Mouse (Mus musculus): ENCODE results near the gene Fbxo8. TPM values are rescaled to one million over a fixed set of nuclear protein-coding genes. Genes with fewer than 3 reads are reported as not detected.

Gene Fbxo8
- polyA plus RNA-seq, 1 experiment from 2014 or later = 39.2 TPM

GRCm38 (mm10) chr8:56552551-56553103 lies 1.7 kb downstream of the Fbxo8 start:
- Histone ChIP-seq H3K4me3 (no peak overlapping the region), H3K27ac (no peak overlapping the region), H3K36me3 (no peaks in the 10 kb centered on the region), H3K4me1 (peaks cover 25% of the 10 kb centered on the region), H3K27me3 (ENCODE audit: low read depth, poor library complexity, severe bottlenecking) (no peaks in the 10 kb centered on the region), H3K9me3 (replicated peaks) (no peaks in the 10 kb centered on the region)
- WGBS = 76% methylated on average over 5 of the region's 5 CpGs
- no peak for DNase-seq (ENCODE audit: low spot score)

GRCm38 (mm10) chr8:56564399-56565047 lies 13.6 kb downstream of the Fbxo8 start:
- no peak for DNase-seq (ENCODE audit: low spot score)
- no peaks in the 10 kb centered on the region for H3K4me1 ChIP-seq
- peaks cover 3% of the 10 kb centered on the region; the same call in 1 of the 2 replicates for H3K36me3 ChIP-seq
- 88% methylated on average over 4 of the region's 4 CpGs for WGBS
- H3K27ac ChIP-seq = no peak overlapping the region
- no peak overlapping the region for H3K4me3 ChIP-seq
- no peaks in the 10 kb centered on the region for H3K27me3 ChIP-seq (ENCODE audit: low read depth, poor library complexity, severe bottlenecking)
- no peaks in the 10 kb centered on the region for H3K9me3 ChIP-seq (replicated peaks)

GRCm38 (mm10) chr8:56566856-56567255 lies 16.0 kb downstream of the Fbxo8 start:
- Histone ChIP-seq H3K27me3 (ENCODE audit: low read depth, poor library complexity, severe bottlenecking) (no peaks in the 10 kb centered on the region), H3K36me3 (peaks cover 3% of the 10 kb centered on the region; the same call in 1 of the 2 replicates), H3K9me3 (replicated peaks) (no peaks in the 10 kb centered on the region), H3K4me3 (no peak overlapping the region), H3K27ac (no peak overlapping the region), H3K4me1 (no peaks in the 10 kb centered on the region)
- DNase-seq (ENCODE audit: low spot score) = no peak
- WGBS = 91% methylated on average over 9 of the region's 9 CpGs

GRCm38 (mm10) chr8:56580918-56581317 lies 30.0 kb downstream of the Fbxo8 start:
- Histone ChIP-seq H3K27me3 (ENCODE audit: low read depth, poor library complexity, severe bottlenecking) (no peaks in the 10 kb centered on the region), H3K4me1 (no peaks in the 10 kb centered on the region), H3K9me3 (replicated peaks) (no peaks in the 10 kb centered on the region), H3K4me3 (no peak overlapping the region), H3K27ac (no peak overlapping the region), H3K36me3 (no peaks in the 10 kb centered on the region)
- 93% methylated on average over 4 of the region's 4 CpGs for WGBS
- no peak for DNase-seq (ENCODE audit: low spot score)

- no peak for DNase-seq (ENCODE audit: low spot score)
- Histone ChIP-seq H3K27ac (no peak overlapping the region), H3K4me1 (no peaks in the 10 kb centered on the region), H3K27me3 (ENCODE audit: low read depth, poor library complexity, severe bottlenecking) (no peaks in the 10 kb centered on the region), H3K36me3 (no peaks in the 10 kb centered on the region), H3K9me3 (replicated peaks) (no peaks in the 10 kb centered on the region), H3K4me3 (no peak overlapping the region)
These were observed 32.0 kb downstream of the Fbxo8 start for GRCm38 (mm10) chr8:56582841-56583240.

- no peaks in the 10 kb centered on the region for H3K4me1 ChIP-seq
- no peaks in the 10 kb centered on the region for H3K9me3 ChIP-seq (replicated peaks)
- H3K27me3 ChIP-seq (ENCODE audit: low read depth, poor library complexity, severe bottlenecking) = no peaks in the 10 kb centered on the region
- H3K36me3 ChIP-seq = peaks cover 10% of the 10 kb centered on the region; the same call in 1 of the 2 replicates
- H3K27ac ChIP-seq = no peak overlapping the region
- 64% methylated on average over 2 of the region's 2 CpGs for whole genome bisulfite sequencing
- no peak overlapping the region for H3K4me3 ChIP-seq
- no peak for DNase-seq (ENCODE audit: low spot score)
These were observed 38.1 kb downstream of the Fbxo8 start for GRCm38 (mm10) chr8:56589004-56589403.

- Histone ChIP-seq H3K9me3 (replicated peaks) (no peaks in the 10 kb centered on the region), H3K4me3 (no peak overlapping the region), H3K27ac (no peak overlapping the region), H3K4me1 (no peaks in the 10 kb centered on the region), H3K36me3 (peaks cover 10% of the 10 kb centered on the region; the same call in 1 of the 2 replicates), H3K27me3 (ENCODE audit: low read depth, poor library complexity, severe bottlenecking) (no peaks in the 10 kb centered on the region)
- no peak for DNase-seq (ENCODE audit: low spot score)
- 97% methylated on average over 1 of the region's 1 CpGs for WGBS
These were observed 40.2 kb downstream of the Fbxo8 start for GRCm38 (mm10) chr8:56591084-56591483.

GRCm38 (mm10) chr8:56591502-56591901 lies 40.6 kb downstream of the Fbxo8 start:
- 96% methylated on average over 5 of the region's 5 CpGs for WGBS
- DNase-seq (ENCODE audit: low spot score) = no peak
- Histone ChIP-seq H3K4me1 (no peaks in the 10 kb centered on the region), H3K9me3 (replicated peaks) (no peaks in the 10 kb centered on the region), H3K4me3 (no peak overlapping the region), H3K36me3 (peaks cover 10% of the 10 kb centered on the region; the same call in 1 of the 2 replicates), H3K27me3 (ENCODE audit: low read depth, poor library complexity, severe bottlenecking) (no peaks in the 10 kb centered on the region), H3K27ac (no peak overlapping the region)

- H3K27me3 ChIP-seq (ENCODE audit: low read depth, poor library complexity, severe bottlenecking) = no peaks in the 10 kb centered on the region
- peaks cover 4% of the 10 kb centered on the region for H3K4me1 ChIP-seq
- no peak overlapping the region for H3K4me3 ChIP-seq
- 28% methylated on average over 3 of the region's 3 CpGs for WGBS
- no peaks in the 10 kb centered on the region for H3K9me3 ChIP-seq (replicated peaks)
- no peak overlapping the region for H3K27ac ChIP-seq
- DNase-seq (ENCODE audit: low spot score) = no peak
- H3K36me3 ChIP-seq = no peaks in the 10 kb centered on the region
These were observed 55.6 kb downstream of the Fbxo8 start for GRCm38 (mm10) chr8:56606481-56606880.

- 87% methylated on average over 6 of the region's 6 CpGs for WGBS
These were observed 60.8 kb downstream of the Fbxo8 start for GRCm38 (mm10) chr8:56611736-56612135.

GRCm38 (mm10) chr8:56614235-56614634 lies 63.3 kb downstream of the Fbxo8 start:
- Histone ChIP-seq H3K27me3 (ENCODE audit: low read depth, poor library complexity, severe bottlenecking) (peaks cover 5% of the 10 kb centered on the region; the same call in 1 of the 2 replicates), H3K4me1 (peaks cover 9% of the 10 kb centered on the region), H3K27ac (no peak overlapping the region), H3K9me3 (replicated peaks) (no peaks in the 10 kb centered on the region), H3K36me3 (no peaks in the 10 kb centered on the region), H3K4me3 (no peak overlapping the region)
- DNase-seq (ENCODE audit: low spot score) = no peak
- 87% methylated on average over 1 of the region's 1 CpGs for WGBS

More at GRCm38 (mm10) chr8:56611736-56612135, 60.8 kb downstream of the Fbxo8 start:
- DNase-seq (ENCODE audit: low spot score) = no peak
- Histone ChIP-seq H3K9me3 (replicated peaks) (no peaks in the 10 kb centered on the region), H3K27ac (no peak overlapping the region), H3K4me1 (peaks cover 3% of the 10 kb centered on the region; the same call in 1 of the 2 replicates), H3K36me3 (no peaks in the 10 kb centered on the region), H3K27me3 (ENCODE audit: low read depth, poor library complexity, severe bottlenecking) (no peaks in the 10 kb centered on the region), H3K4me3 (no peak overlapping the region)

GRCm38 (mm10) chr8:56615005-56615404 lies 64.1 kb downstream of the Fbxo8 start:
- H3K4me1 ChIP-seq = peaks cover 16% of the 10 kb centered on the region
- H3K9me3 ChIP-seq (replicated peaks) = no peaks in the 10 kb centered on the region
- H3K27ac ChIP-seq = no peak overlapping the region
- DNase-seq (ENCODE audit: low spot score) = peak; percentile 49
- peaks cover 13% of the 10 kb centered on the region for H3K27me3 ChIP-seq (ENCODE audit: low read depth, poor library complexity, severe bottlenecking)
- WGBS = 20% methylated on average over 5 of the region's 5 CpGs
- no peaks in the 10 kb centered on the region for H3K36me3 ChIP-seq
- H3K4me3 ChIP-seq = no peak overlapping the region

- Histone ChIP-seq H3K27me3 (ENCODE audit: low read depth, poor library complexity, severe bottlenecking) (peaks cover 26% of the 10 kb centered on the region), H3K4me3 (no peak overlapping the region), H3K36me3 (no peaks in the 10 kb centered on the region), H3K4me1 (peaks cover 28% of the 10 kb centered on the region), H3K9me3 (replicated peaks) (no peaks in the 10 kb centered on the region), H3K27ac (no peak overlapping the region)
- WGBS = 37% methylated on average over 7 of the region's 7 CpGs
- peak; percentile 76 for DNase-seq (ENCODE audit: low spot score)
These were observed 65.4 kb downstream of the Fbxo8 start for GRCm38 (mm10) chr8:56616260-56616659.

Data from limb, embryonic 10.5 days (tissue).